31 mouse cellular contexts compared by ENCODE assay signal in genomic region chr15:72334497-72334896, GRCm38 (mm10).
DNase-seq lines count a peak whose midpoint lies in the region; ATAC-seq and TF ChIP-seq lines count a peak whose summit lies in the region.
"Had no signal": no experiment of that assay in that cellular context is flagged by ENCODE, and none has a peak within 500 bp of the region (broad histone marks: within the 10 kb centered on the region; RNA-seq: fewer than 3 reads in every experiment).

No protein-coding gene starts in this region.

- 0 out of 2 replicates have a peak, but pooled peaks have one; percentile 3 for TF ChIP-seq CTCF in hindbrain, postnatal 0 days (IDR thresholded peaks at IDR 0.05; ENCODE audit: low read depth)

- H3K4me3 ChIP-seq in forebrain, embryonic 14.5 days (ENCODE audit: low read depth, low read length): no peak overlapping the region
- no peak overlapping the region for H3K4me3 ChIP-seq in forebrain, embryonic 12.5 days (replicated peaks)
- H3K4me3 ChIP-seq in hindbrain, postnatal 0 days (ENCODE audit: low read length): no peak overlapping the region
- no peak overlapping the region for H3K4me3 ChIP-seq in hindbrain, embryonic 11.5 days (ENCODE audit: low read depth, low read length)
- H3K4me3 ChIP-seq in midbrain, embryonic 15.5 days: no peak overlapping the region
- H3K4me3 ChIP-seq: embryonic facial prominence, embryonic 10.5 days; embryonic facial prominence, embryonic 13.5 days; erythroblast, embryonic 14.5 days; forebrain, embryonic 13.5 days; heart, embryonic 10.5 days; heart, embryonic 13.5 days; hindbrain, embryonic 12.5 days; hindbrain, embryonic 15.5 days; intestine, embryonic 15.5 days had no signal

- no peak overlapping the region for H3K27ac ChIP-seq in forebrain, embryonic 14.5 days (ENCODE audit: low read depth, low read length)
- H3K27ac ChIP-seq in forebrain, embryonic 12.5 days: no peak overlapping the region
- no peak overlapping the region for H3K27ac ChIP-seq in hindbrain, postnatal 0 days
- no peak overlapping the region for H3K27ac ChIP-seq in hindbrain, embryonic 11.5 days (ENCODE audit: low read depth, low read length)
- H3K27ac ChIP-seq in midbrain, embryonic 15.5 days: no peak overlapping the region
- H3K27ac ChIP-seq: embryonic facial prominence, embryonic 10.5 days; embryonic facial prominence, embryonic 13.5 days; forebrain, embryonic 13.5 days; heart, embryonic 10.5 days; heart, embryonic 13.5 days; hindbrain, embryonic 12.5 days; hindbrain, embryonic 15.5 days; intestine, embryonic 15.5 days had no signal

- no peak overlapping the region for H3K4me2 ChIP-seq in forebrain, embryonic 14.5 days (ENCODE audit: low read length)
- no peak overlapping the region for H3K4me2 ChIP-seq in forebrain, embryonic 12.5 days
- H3K4me2 ChIP-seq in hindbrain, postnatal 0 days (ENCODE audit: low read depth, low read length): no peak overlapping the region
- H3K4me2 ChIP-seq in hindbrain, embryonic 11.5 days (replicated peaks; ENCODE audit: low read depth, low read length): no peak overlapping the region
- no peak overlapping the region for H3K4me2 ChIP-seq in midbrain, embryonic 15.5 days
- H3K4me2 ChIP-seq: embryonic facial prominence, embryonic 13.5 days; forebrain, embryonic 13.5 days; heart, embryonic 13.5 days; hindbrain, embryonic 12.5 days; hindbrain, embryonic 15.5 days; intestine, embryonic 15.5 days had no signal

- H3K36me3 ChIP-seq in forebrain, embryonic 14.5 days (ENCODE audit: control insufficient read depth, insufficient read depth, low read length): no peaks in the 10 kb centered on the region
- H3K36me3 ChIP-seq in forebrain, embryonic 12.5 days (replicated peaks): no peaks in the 10 kb centered on the region
- H3K36me3 ChIP-seq in hindbrain, postnatal 0 days (ENCODE audit: insufficient read depth, low read length): no peaks in the 10 kb centered on the region
- no peaks in the 10 kb centered on the region for H3K36me3 ChIP-seq in hindbrain, embryonic 11.5 days (ENCODE audit: control insufficient read depth, insufficient read depth, low read length)
- no peaks in the 10 kb centered on the region for H3K36me3 ChIP-seq in midbrain, embryonic 15.5 days (replicated peaks)
- H3K36me3 ChIP-seq: embryonic facial prominence, embryonic 10.5 days; embryonic facial prominence, embryonic 13.5 days; heart, embryonic 10.5 days; heart, embryonic 13.5 days; hindbrain, embryonic 12.5 days; hindbrain, embryonic 15.5 days; intestine, embryonic 15.5 days had no signal

- no peak overlapping the region for H3K9ac ChIP-seq in forebrain, embryonic 14.5 days (ENCODE audit: low read length)
- H3K9ac ChIP-seq in forebrain, embryonic 12.5 days: no peak overlapping the region
- H3K9ac ChIP-seq in hindbrain, postnatal 0 days (replicated peaks; ENCODE audit: low read length): no peak overlapping the region
- H3K9ac ChIP-seq in hindbrain, embryonic 11.5 days (ENCODE audit: low read depth, low read length): no peak overlapping the region
- H3K9ac ChIP-seq in midbrain, embryonic 15.5 days: no peak overlapping the region
- H3K9ac ChIP-seq: embryonic facial prominence, embryonic 13.5 days; forebrain, embryonic 13.5 days; forebrain, postnatal 0 days; heart, embryonic 13.5 days; hindbrain, embryonic 12.5 days; hindbrain, embryonic 15.5 days; intestine, embryonic 15.5 days had no signal

- ATAC-seq in forebrain, embryonic 14.5 days: no peak
- ATAC-seq in forebrain, embryonic 12.5 days (ENCODE audit: low FRiP score): no peak
- no peak for ATAC-seq in hindbrain, postnatal 0 days
- no peak for ATAC-seq in hindbrain, embryonic 11.5 days (ENCODE audit: low FRiP score)
- ATAC-seq in midbrain, embryonic 15.5 days (replicated peaks): 0 out of 2 replicates have a peak, but pooled peaks have one; percentile 35
- ATAC-seq: forebrain, embryonic 13.5 days; forebrain, postnatal 0 days; intestine, embryonic 15.5 days; Patski had no signal

- no peaks in the 10 kb centered on the region for H3K4me1 ChIP-seq in forebrain, embryonic 14.5 days (ENCODE audit: control insufficient read depth, insufficient read depth, low read length)
- peaks cover 9% of the 10 kb centered on the region for H3K4me1 ChIP-seq in forebrain, embryonic 12.5 days
- H3K4me1 ChIP-seq in hindbrain, postnatal 0 days (ENCODE audit: insufficient read depth, low read length): no peaks in the 10 kb centered on the region
- H3K4me1 ChIP-seq in hindbrain, embryonic 11.5 days (replicated peaks; ENCODE audit: control insufficient read depth, insufficient read depth, low read length): no peaks in the 10 kb centered on the region
- H3K4me1 ChIP-seq in midbrain, embryonic 15.5 days: peaks cover 16% of the 10 kb centered on the region
- H3K4me1 ChIP-seq: embryonic facial prominence, embryonic 10.5 days; embryonic facial prominence, embryonic 13.5 days; heart, embryonic 10.5 days; heart, embryonic 13.5 days; hindbrain, embryonic 12.5 days; intestine, embryonic 15.5 days had no signal

- no peaks in the 10 kb centered on the region for H3K9me3 ChIP-seq in forebrain, embryonic 14.5 days (replicated peaks; ENCODE audit: control insufficient read depth, low read length)
- no peaks in the 10 kb centered on the region for H3K9me3 ChIP-seq in forebrain, embryonic 12.5 days
- H3K9me3 ChIP-seq in hindbrain, postnatal 0 days (ENCODE audit: low read length): no peaks in the 10 kb centered on the region
- no peaks in the 10 kb centered on the region for H3K9me3 ChIP-seq in hindbrain, embryonic 11.5 days (ENCODE audit: control insufficient read depth, low read length)
- H3K9me3 ChIP-seq in midbrain, embryonic 15.5 days: no peaks in the 10 kb centered on the region
- H3K9me3 ChIP-seq: embryonic facial prominence, embryonic 10.5 days; embryonic facial prominence, embryonic 13.5 days; forebrain, embryonic 13.5 days; heart, embryonic 10.5 days; heart, embryonic 13.5 days; hindbrain, embryonic 12.5 days; hindbrain, embryonic 15.5 days; intestine, embryonic 15.5 days had no signal

- 43% methylated on average over 4 of the region's 4 CpGs for WGBS in forebrain, embryonic 14.5 days
- 63% methylated on average over 4 of the region's 4 CpGs for WGBS in forebrain, embryonic 12.5 days
- 50% methylated on average over 4 of the region's 4 CpGs for WGBS in hindbrain, postnatal 0 days
- 73% methylated on average over 4 of the region's 4 CpGs for WGBS in hindbrain, embryonic 11.5 days
- whole genome bisulfite sequencing in midbrain, embryonic 15.5 days: 45% methylated on average over 4 of the region's 4 CpGs

- DNase-seq in forebrain, embryonic 14.5 days (ENCODE audit: low spot score): peak; percentile 5
- no peak for DNase-seq in hindbrain, postnatal 0 days (ENCODE audit: low spot score)
- no peak for DNase-seq in hindbrain, embryonic 11.5 days (ENCODE audit: low spot score)
- peak; percentile 33 for DNase-seq in Muller cell, postnatal 12 days (ENCODE audit: inconsistent ontology term)
- no peak for DNase-seq in gastrocnemius, postnatal 4 days (ENCODE audit: low spot score in 2 of 2)
- no peak for DNase-seq in left cerebral cortex, adult 18-20 months (ENCODE audit: low spot score in 2 of 2)
- DNase-seq: adrenal gland, adult 2 months; adrenal gland, postnatal 14 days; cerebellum, adult 11-12 months; cerebellum, adult 8-10 months; cerebellum, postnatal 10 days; cerebellum, postnatal 36 days; embryo, embryonic 11 days; forebrain, postnatal 0 days; gastrocnemius, postnatal 10 days; gastrocnemius, postnatal 36 days; heart, adult 18-20 months; heart, postnatal 14 days; heart, postnatal 4 days had no signal

- no peaks in the 10 kb centered on the region for H3K27me3 ChIP-seq in forebrain, embryonic 14.5 days (replicated peaks; ENCODE audit: control insufficient read depth, insufficient read depth, low read length)
- no peaks in the 10 kb centered on the region for H3K27me3 ChIP-seq in forebrain, embryonic 12.5 days
- no peaks in the 10 kb centered on the region for H3K27me3 ChIP-seq in hindbrain, postnatal 0 days (ENCODE audit: insufficient read depth, low read length)
- H3K27me3 ChIP-seq in hindbrain, embryonic 11.5 days (ENCODE audit: control insufficient read depth, insufficient read depth, low read length): no peaks in the 10 kb centered on the region
- H3K27me3 ChIP-seq in midbrain, embryonic 15.5 days (replicated peaks): no peaks in the 10 kb centered on the region
- H3K27me3 ChIP-seq: embryonic facial prominence, embryonic 13.5 days; forebrain, embryonic 13.5 days; heart, embryonic 13.5 days; hindbrain, embryonic 12.5 days; hindbrain, embryonic 15.5 days; intestine, embryonic 15.5 days; Patski had no signal

Comparison
In these comparisons a context has a peak if more than half of its experiments do, and no peak if none do; other contexts are left out.
1. DNase-seq: peak in forebrain, embryonic 14.5 days (single experiment) and Muller cell, postnatal 12 days (single experiment); none in hindbrain, postnatal 0 days (single experiment), hindbrain, embryonic 11.5 days (single experiment), gastrocnemius, postnatal 4 days (0 of 2) and left cerebral cortex, adult 18-20 months (0 of 2).